Mouse (Mus musculus) ES-E14 (cell line): Measurements from ENCODE around the gene Rtcb. TPM values are rescaled to one million over a fixed set of nuclear protein-coding genes. Genes with fewer than 3 reads are reported as not detected.

Experiments used
- DNase-seq: peaks from one replicate; pipeline ENCODE4 v3.0.0-alpha.2; 2013; ENCODE audit warnings: low read depth, low spot score
- H3K27ac ChIP-seq: 2 replicates; pipeline ENCODE4 v1.5.1; 2012; ENCODE audit warnings: low read depth, mild to moderate bottlenecking, low read length, moderate library complexity, mixed read lengths; ENCODE audit not compliant: poor library complexity, insufficient read depth, severe bottlenecking
- H3K36me3 ChIP-seq: 2 replicates; pipeline ENCODE4 v1.6.1; 2012; ENCODE audit warnings: mild to moderate bottlenecking, low read length, moderate library complexity, mixed read lengths; ENCODE audit not compliant: control insufficient read depth, poor library complexity, insufficient read depth, severe bottlenecking
- H3K4me1 ChIP-seq, 2 experiments: fragments of 150-350 bp in 1 of 2; sonication (generic) in 1 of 2; 2 replicates each; pipeline ENCODE4 v1.6.1; 2012; ENCODE audit warnings: low read length in 2 of 2, mild to moderate bottlenecking in 1 of 2, mixed read lengths in 1 of 2; ENCODE audit not compliant: control insufficient read depth in 2 of 2, insufficient read depth in 2 of 2, poor library complexity in 1 of 2
- H3K4me3 ChIP-seq, 2 experiments: fragments of 150-350 bp in 1 of 2; sonication (generic) in 1 of 2; 2 replicates each; pipeline ENCODE4 v1.5.1; 2012; ENCODE audit warnings: low read length in 2 of 2, low read depth in 1 of 2, mild to moderate bottlenecking in 1 of 2, mixed read lengths in 1 of 2; ENCODE audit not compliant: insufficient read depth in 1 of 2, poor library complexity in 1 of 2, severe bottlenecking in 1 of 2
- H3K9ac ChIP-seq: 2 replicates; pipeline ENCODE4 v1.6.1; 2012; ENCODE audit warnings: low read depth, mild to moderate bottlenecking, low read length, mixed read lengths; ENCODE audit not compliant: poor library complexity, insufficient read depth, severe bottlenecking
- H3K9me3 ChIP-seq: fragments of 150-350 bp; sonication (generic); 2 replicates; pipeline ENCODE4 v1.6.1; 2012; ENCODE audit warnings: low read depth, mild to moderate bottlenecking, low read length; ENCODE audit not compliant: control insufficient read depth, insufficient read depth
- CHD2 ChIP-seq: IDR thresholded peaks from 2 replicates; pipeline ENCODE4 v1.6.1; 2014; ENCODE audit warnings: mild to moderate bottlenecking, low read depth, low read length, inconsistent platforms
- HCFC1 ChIP-seq: IDR thresholded peaks from 2 replicates; pipeline ENCODE4 v1.6.1; 2012; ENCODE audit warnings: low read length, inconsistent platforms, borderline replicate concordance; ENCODE audit not compliant: insufficient read depth
- MAFK ChIP-seq: IDR thresholded peaks from 2 replicates; pipeline ENCODE4 v1.6.1; 2014; ENCODE audit warnings: mild to moderate bottlenecking, low read depth, low read length, inconsistent platforms; ENCODE audit not compliant: insufficient read depth
- ZC3H11A ChIP-seq: IDR thresholded peaks from 2 replicates; pipeline ENCODE4 v1.6.1; 2012; ENCODE audit warnings: low read depth, mild to moderate bottlenecking, inconsistent platforms, low read length, borderline replicate concordance
- ZNF384 ChIP-seq: IDR thresholded peaks from 2 replicates; pipeline ENCODE4 v1.6.1; 2012; ENCODE audit warnings: low read depth, low read length, inconsistent platforms
- in situ Hi-C, 2 experiments: fragments of 600-800 bp; cut with MboI; formaldehyde crosslinking; loops; one replicate each; pipeline ENCODE4 v1.15.1; 2025; ENCODE audit warnings: low sequenced_read_pairs in 2 of 2, inconsistent platforms in 1 of 2; ENCODE audit not compliant: unreplicated experiment in 2 of 2
- total RNA-seq: library from RNA; depleted of rRNA; stranded (reverse); fragments of 300-350 nt; gene quantifications from 2 replicates; pipeline ENCODE4 v1.2.3, GENCODE M21; 2012; rRNA removed

Rtcb gene
- total RNA-seq, 1 experiment = 139 TPM

DNA sequence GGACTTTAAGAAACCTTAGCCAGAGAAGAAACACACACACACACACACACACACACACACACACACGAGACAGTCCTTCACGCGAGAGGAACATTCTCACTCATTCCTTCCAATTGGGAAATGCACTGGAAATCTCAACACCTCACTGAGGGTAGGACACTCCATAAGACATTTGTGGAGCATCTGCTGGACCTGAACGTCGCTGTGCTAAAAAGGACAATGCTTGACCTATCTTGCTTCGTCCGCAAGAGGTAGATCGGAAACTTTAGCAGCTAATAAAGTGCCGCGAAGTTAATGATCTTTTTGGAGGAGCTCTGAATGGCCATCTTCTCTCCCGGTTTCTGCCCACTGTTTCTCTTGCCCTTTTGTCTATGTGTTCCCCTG lies 28.4 kb downstream of the Rtcb start:
- Histone ChIP-seq H3K4me3 (peak overlapping the region in 1 of 2 experiments; percentile 73; a peak in 3 of 4 replicates), H3K36me3 (no peaks in the 10 kb centered on the region), H3K27ac (no peak overlapping the region), H3K9me3 (no peaks in the 10 kb centered on the region), H3K4me1 (peaks cover 0 to 3% of the 10 kb centered on the region in 2 experiments; a peak in 2 of 4 replicates), H3K9ac (no peak overlapping the region)
- in situ Hi-C loops = no loop called here
- TF ChIP-seq ZNF384 = no peak
- TF ChIP-seq HCFC1 = no peak
- no peak for TF ChIP-seq CHD2
- no peak for TF ChIP-seq MAFK
- no peak for TF ChIP-seq ZC3H11A
- no peak for DNase-seq

DNA sequence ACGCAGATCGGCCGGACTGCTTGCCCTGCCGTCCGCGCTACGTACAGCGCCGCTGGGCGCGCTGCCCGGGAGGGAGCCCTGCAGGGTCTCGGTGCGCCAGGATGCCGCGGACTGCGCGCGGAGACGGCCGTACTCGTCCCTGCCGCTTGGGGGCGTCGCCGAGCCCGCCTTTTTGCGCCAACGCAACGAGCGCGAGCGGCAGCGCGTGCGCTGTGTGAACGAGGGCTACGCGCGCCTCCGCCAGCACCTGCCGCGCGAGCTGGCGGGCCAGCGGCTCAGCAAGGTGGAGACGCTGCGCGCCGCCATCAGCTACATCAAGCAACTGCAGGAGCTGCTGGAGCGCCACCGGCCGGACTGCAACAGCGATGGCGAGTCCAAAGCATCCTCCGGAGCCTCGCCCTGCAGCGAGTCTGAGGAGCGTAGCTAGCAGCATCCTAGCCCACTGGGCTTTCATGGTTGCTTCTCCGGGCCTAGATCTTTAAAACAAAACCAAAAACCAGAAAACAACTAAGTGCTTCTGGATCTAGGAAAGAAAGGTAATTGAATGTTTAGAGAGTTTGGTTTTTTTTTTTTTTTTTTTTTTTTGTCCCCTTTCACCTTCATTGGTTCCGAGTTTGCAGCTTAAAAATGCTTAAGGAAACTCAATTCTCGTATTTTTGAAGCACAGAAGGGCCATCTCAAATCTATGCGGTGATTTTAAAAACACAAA lies 29.0 kb downstream of the Rtcb start:
- Histone ChIP-seq H3K36me3 (no peaks in the 10 kb centered on the region), H3K4me1 (peaks cover 0 to 3% of the 10 kb centered on the region in 2 experiments; a peak in 2 of 4 replicates), H3K9me3 (no peaks in the 10 kb centered on the region), H3K27ac (no peak overlapping the region), H3K9ac (peak overlapping the region; percentile 82), H3K4me3 (peak overlapping the region; percentile 73)
- in situ Hi-C loops = no loop called here
- DNase-seq = peak; percentile 76
- TF ChIP-seq CHD2 = no peak
- peak; percentile 74 for TF ChIP-seq ZNF384

DNA sequence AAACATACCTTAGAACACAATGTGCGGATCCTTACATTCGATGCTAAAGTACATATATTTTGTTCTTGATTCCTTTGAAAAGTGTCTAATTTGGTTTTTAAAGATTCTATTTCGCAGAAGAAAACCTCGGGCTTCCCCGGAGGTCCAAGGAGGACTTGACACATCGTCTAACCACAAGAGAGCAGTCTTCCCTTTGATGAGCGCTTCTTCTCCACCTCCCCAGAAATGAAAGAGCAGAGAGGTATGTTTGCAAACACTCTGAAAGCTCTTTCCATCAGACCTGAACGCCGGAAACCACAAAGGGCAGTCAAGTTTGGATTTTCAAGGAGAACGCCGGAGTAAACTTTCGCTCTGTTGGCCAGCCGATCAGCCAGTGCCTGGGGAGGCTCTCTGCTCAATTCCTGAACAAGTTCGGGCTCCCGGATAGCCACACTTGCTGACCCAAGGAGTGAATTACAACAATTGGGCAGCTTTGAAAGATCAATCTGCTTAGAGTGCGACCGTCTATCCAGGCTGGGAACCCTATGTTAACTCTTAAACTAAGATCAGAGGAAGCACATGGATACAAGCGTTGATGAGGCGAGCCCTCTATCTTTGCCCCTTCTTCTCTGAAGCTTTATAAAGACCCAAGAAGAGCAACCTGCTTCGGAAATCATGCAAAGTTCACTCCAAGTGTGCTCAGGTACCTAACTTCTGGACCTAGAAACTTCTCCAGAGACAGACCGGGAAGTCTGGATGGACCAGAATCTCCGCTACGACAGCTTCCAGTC lies 29.8 kb downstream of the Rtcb start, which contains the start of gene Ascl4:
Gene Ascl4 (plus strand): TSS at position 6 of the 770 bp plus-strand sequence.
- H3K4me3 ChIP-seq = peak within 1 kb of the TSS; percentile 73
- peak within 1 kb of the TSS; percentile 82 for H3K9ac ChIP-seq
- peak; percentile 26 for DNase-seq
- TF ChIP-seq MAFK = no peak
- no peak for TF ChIP-seq HCFC1
- no peak for TF ChIP-seq CHD2
- H3K27ac ChIP-seq = no peak within 1 kb of the TSS
- H3K36me3 ChIP-seq = no peaks in the 10 kb centered on the region
- no peaks in the 10 kb centered on the region for H3K9me3 ChIP-seq
- in situ Hi-C loops = no loop called here
- peaks cover 0 to 3% of the 10 kb centered on the region in 2 experiments; a peak in 2 of 4 replicates for H3K4me1 ChIP-seq

DNA sequence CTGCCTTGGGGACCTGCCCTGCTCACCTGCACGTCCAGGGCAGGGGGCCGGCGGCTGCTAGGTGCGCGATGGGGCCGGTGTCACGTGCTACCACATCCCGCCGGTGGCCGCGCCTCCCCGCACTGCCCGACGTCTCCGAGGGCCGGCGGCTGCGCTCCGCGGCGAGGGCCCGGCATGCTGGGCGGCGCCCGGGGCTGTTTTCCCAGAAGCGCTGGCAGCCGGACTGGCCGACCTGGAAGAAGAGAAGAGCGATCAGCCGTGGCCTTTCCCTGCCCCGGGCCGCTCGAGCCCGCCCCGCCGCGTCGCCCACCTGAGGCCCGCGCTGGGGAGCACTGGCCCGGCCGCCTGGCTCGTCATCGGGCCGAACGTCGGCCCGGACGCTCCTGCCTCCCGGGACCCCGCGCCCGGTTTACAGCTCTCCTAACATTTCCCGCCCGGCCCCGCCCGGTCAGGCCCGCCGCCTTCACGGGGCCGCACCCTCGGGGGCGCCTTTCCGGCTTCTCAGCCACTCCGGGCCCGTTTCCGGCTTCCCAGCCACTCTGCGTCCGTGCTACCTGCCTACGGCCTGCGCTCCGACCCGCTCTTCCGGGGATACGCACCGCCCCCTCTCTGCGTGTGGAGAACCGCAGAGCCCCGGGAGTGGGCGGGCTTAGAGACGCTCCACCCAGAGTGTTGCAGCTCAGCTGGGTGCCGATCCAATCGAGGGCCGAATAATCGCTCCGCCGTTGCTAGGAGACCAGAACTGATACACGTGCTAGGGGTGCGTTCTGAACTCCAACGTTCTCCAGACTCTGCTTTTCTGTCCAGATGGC lies 40.9 kb downstream of the Rtcb start, which contains the start of gene Prdm4:
Gene Prdm4 (minus strand): TSS at position 645 of the 812 bp plus-strand sequence.
- in situ Hi-C loops = loop anchor here in 1 of 2 experiments (25.0 kb wide), 1 partner anchor 771 kb away; no protein-coding TSS in a partner anchor
- peaks cover 20% of the 10 kb centered on the region for H3K36me3 ChIP-seq
- H3K4me1 ChIP-seq = peaks cover 3 to 5% of the 10 kb centered on the region in 2 experiments
- peak within 1 kb of the TSS; percentile 79 for H3K27ac ChIP-seq
- H3K9me3 ChIP-seq = no peaks in the 10 kb centered on the region
- no peak for TF ChIP-seq CHD2
- peak; percentile 68 for TF ChIP-seq HCFC1
- TF ChIP-seq MAFK = no peak
- peak; percentile 98 for DNase-seq
- peak within 1 kb of the TSS; percentile 92 for H3K9ac ChIP-seq
- peak within 1 kb of the TSS; percentile 74 to 96 for H3K4me3 ChIP-seq

Other genes with a start within 250 kb of the Rtcb start
- gene Pwp1, start 128.3 kb downstream of the Rtcb start, total RNA-seq = 58.4 and 71.9 TPM in 2 replicates
- 35.6 and 36.2 TPM in 2 replicates for gene Prdm4, start 40.7 kb downstream of the Rtcb start, total RNA-seq
- 0.48 and 0.54 TPM in 2 replicates for gene Ascl4, start 30.1 kb downstream of the Rtcb start, total RNA-seq
- gene Bpifc, start 54.1 kb upstream of the Rtcb start, total RNA-seq = not detected in 2 replicates
- 16.3 and 19.3 TPM in 2 replicates for gene Fbxo7, start 64.1 kb upstream of the Rtcb start, total RNA-seq